Mouse (Mus musculus) embryonic fibroblast, embryonic 13.5 days (primary cell): ENCODE data around the gene 1110051M20Rik. TPM values are rescaled to one million over a fixed set of nuclear protein-coding genes. Genes with fewer than 3 reads are reported as not detected.

ENCODE experiments used
- H3K27ac ChIP-seq: 2 replicates; pipeline ENCODE4 v1.5.1; 2012; ENCODE audit warnings: low read length, control low read depth, inconsistent platforms; ENCODE audit not compliant: insufficient read depth
- H3K4me1 ChIP-seq: 2 replicates; pipeline ENCODE4 v1.6.1; 2011; ENCODE audit warnings: low read length; ENCODE audit not compliant: control insufficient read depth, insufficient read depth
- H3K4me3 ChIP-seq: 2 replicates; pipeline ENCODE4 v1.5.1; 2011; ENCODE audit warnings: mild to moderate bottlenecking, control low read depth, low read length; ENCODE audit not compliant: insufficient read depth
- CTCF ChIP-seq: IDR thresholded peaks from 2 replicates; pipeline ENCODE4 v1.5.1; 2011; ENCODE audit warnings: mild to moderate bottlenecking, control low read depth, low read length, moderate library complexity, borderline replicate concordance; ENCODE audit not compliant: insufficient read depth
- POLR2A ChIP-seq: IDR thresholded peaks from 2 replicates; pipeline ENCODE4 v1.6.1; 2011; ENCODE audit warnings: low read depth, mild to moderate bottlenecking, control low read depth, low read length, moderate library complexity
- polyA plus RNA-seq: library from polyadenylated mRNA; stranded (reverse); fragments of >200 nt; gene quantifications from 2 replicates; pipeline ENCODE4 v1.2.4, GENCODE M21; 2011; ENCODE audit warnings: low read depth; ENCODE audit not compliant: missing spikeins, insufficient read length

1110051M20Rik gene
- polyA plus RNA-seq, 1 experiment = 36.3 TPM

- H3K4me1 ChIP-seq = 0 out of 2 replicates have a peak, but pooled peaks cover 3% of the 10 kb centered on the region
- H3K4me3 ChIP-seq = no peak overlapping the region
- no peak for TF ChIP-seq CTCF
- TF ChIP-seq POLR2A = no peak
- no peak overlapping the region for H3K27ac ChIP-seq
Measured at GRCm38 (mm10) chr2:91475791-91476190, 31.3 kb upstream of the 1110051M20Rik start.

GRCm38 (mm10) chr2:91474358-91474757, 29.9 kb upstream of the 1110051M20Rik start:
- 0 out of 2 replicates have a peak, but pooled peaks cover 3% of the 10 kb centered on the region for H3K4me1 ChIP-seq
- H3K27ac ChIP-seq = no peak overlapping the region
- no peak overlapping the region for H3K4me3 ChIP-seq
- TF ChIP-seq CTCF = no peak
- no peak for TF ChIP-seq POLR2A

- Histone ChIP-seq H3K27ac (no peak overlapping the region), H3K4me3 (no peak overlapping the region), H3K4me1 (no peaks in the 10 kb centered on the region)
- TF ChIP-seq POLR2A (no peak), CTCF (no peak)
Measured at GRCm38 (mm10) chr2:91470055-91470647, 25.6 kb upstream of the 1110051M20Rik start.

- Histone ChIP-seq H3K4me1 (no peaks in the 10 kb centered on the region), H3K27ac (no peak overlapping the region), H3K4me3 (no peak overlapping the region)
- TF ChIP-seq POLR2A = no peak
- no peak for TF ChIP-seq CTCF
Measured at GRCm38 (mm10) chr2:91467613-91468012, 23.1 kb upstream of the 1110051M20Rik start.

GRCm38 (mm10) chr2:91465934-91466333, 21.4 kb upstream of the 1110051M20Rik start:
- Histone ChIP-seq H3K27ac (no peak overlapping the region), H3K4me1 (no peaks in the 10 kb centered on the region), H3K4me3 (no peak overlapping the region)
- TF ChIP-seq POLR2A = no peak
- no peak for TF ChIP-seq CTCF

- Histone ChIP-seq H3K4me1 (no peaks in the 10 kb centered on the region), H3K27ac (no peak overlapping the region), H3K4me3 (no peak overlapping the region)
- TF ChIP-seq POLR2A = no peak
- no peak for TF ChIP-seq CTCF
Measured at GRCm38 (mm10) chr2:91462681-91463080, 18.2 kb upstream of the 1110051M20Rik start.

GRCm38 (mm10) chr2:91462196-91462595, 17.7 kb upstream of the 1110051M20Rik start:
- Histone ChIP-seq H3K27ac (no peak overlapping the region), H3K4me3 (no peak overlapping the region), H3K4me1 (no peaks in the 10 kb centered on the region)
- TF ChIP-seq CTCF = no peak
- TF ChIP-seq POLR2A = no peak

GRCm38 (mm10) chr2:91461341-91461740, 16.8 kb upstream of the 1110051M20Rik start:
- Histone ChIP-seq H3K27ac (no peak overlapping the region), H3K4me3 (no peak overlapping the region), H3K4me1 (no peaks in the 10 kb centered on the region)
- TF ChIP-seq CTCF (no peak), POLR2A (no peak)

- Histone ChIP-seq H3K4me3 (no peak overlapping the region), H3K4me1 (no peaks in the 10 kb centered on the region), H3K27ac (no peak overlapping the region)
- no peak for TF ChIP-seq CTCF
- TF ChIP-seq POLR2A = no peak
Measured at GRCm38 (mm10) chr2:91460771-91461170, 16.3 kb upstream of the 1110051M20Rik start.

GRCm38 (mm10) chr2:91460076-91460475, 15.6 kb upstream of the 1110051M20Rik start:
- no peak overlapping the region for H3K27ac ChIP-seq
- TF ChIP-seq CTCF (no peak), POLR2A (no peak)
- H3K4me1 ChIP-seq = no peaks in the 10 kb centered on the region
- no peak overlapping the region for H3K4me3 ChIP-seq
